Mouse (Mus musculus) liver, adult 2 months (tissue): ENCODE measurements at regions not wholly inside any gene's neighbourhood (a gene's known extent, or its start where the extent isn't known, plus 50 kb on each side); places are given as distances from the start of the nearest gene placed in this dataset.

Source experiments
- CTCF ChIP-seq: fragments of 200-500 bp; IDR thresholded peaks from 2 replicates; pipeline ENCODE4 v1.5.1; 2011; ENCODE audit warnings: low read depth, low read length, control low read depth
- POLR2A ChIP-seq: fragments of 200-500 bp; IDR thresholded peaks from 2 replicates; pipeline ENCODE4 v1.6.1; 2011; ENCODE audit warnings: low read length, control low read depth; ENCODE audit not compliant: insufficient read depth; ENCODE audit errors: extremely low read depth

DNA sequence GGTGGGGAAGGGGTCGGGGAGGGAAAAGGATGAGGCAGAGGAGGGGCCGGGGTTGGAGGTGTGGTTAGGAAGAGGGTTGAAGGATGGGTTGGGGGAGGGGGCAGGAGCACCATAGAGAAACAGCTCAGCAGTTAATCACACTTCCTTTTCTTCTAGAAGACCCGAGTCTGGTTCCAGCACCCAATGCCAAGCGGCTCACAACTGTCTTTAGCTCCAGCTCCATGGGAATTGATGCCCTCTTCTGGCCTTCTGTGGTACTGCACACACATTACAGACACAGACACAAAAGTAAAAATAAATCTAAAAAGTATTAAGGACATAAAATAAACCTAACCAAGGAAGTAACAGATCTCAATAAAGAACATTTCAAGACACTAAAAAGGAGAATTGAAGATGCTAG is 73.6 kb upstream of the Tbx5 start:
- TF ChIP-seq CTCF (no peak), POLR2A (no peak)
